Mouse (Mus musculus) right cerebral cortex, postnatal 25 days (tissue): ENCODE measurements at regions not wholly inside any gene's neighbourhood (a gene's known extent, or its start where the extent isn't known, plus 50 kb on each side); places are given as distances from the start of the nearest gene placed in this dataset.
A peak's percentile ranks its signal among the peaks of the same experiment; 100 is the strongest.
"Not testable (repeated sequence)": the region's sequence is repeated elsewhere in the genome, so short reads cannot be mapped to it uniquely, and the experiment has no call there.

ENCODE experiments used
- DNase-seq: peaks from one replicate; pipeline ENCODE4 v3.0.0; 2022

DNA sequence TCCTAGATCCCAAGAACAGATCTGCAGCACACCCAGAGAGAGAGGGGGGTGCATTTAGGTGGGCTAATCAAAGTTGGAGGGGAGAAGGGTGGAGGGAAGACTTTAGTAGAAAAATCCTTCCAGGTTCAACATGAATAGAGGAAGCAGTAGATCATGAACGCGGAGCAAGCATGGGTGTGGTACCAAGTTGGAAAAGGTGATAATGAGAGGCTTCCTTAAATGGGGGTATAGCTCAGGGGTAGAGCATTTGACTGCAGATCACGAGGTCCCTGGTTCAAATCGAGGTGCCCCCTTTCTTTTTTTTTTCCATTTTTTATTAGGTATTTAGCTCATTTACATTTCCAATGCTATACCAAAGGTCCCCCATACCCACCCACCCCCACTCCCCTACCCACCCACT lies 54.0 kb upstream of the Krba1 start:
- DNase-seq = not testable (repeated sequence)

DNA sequence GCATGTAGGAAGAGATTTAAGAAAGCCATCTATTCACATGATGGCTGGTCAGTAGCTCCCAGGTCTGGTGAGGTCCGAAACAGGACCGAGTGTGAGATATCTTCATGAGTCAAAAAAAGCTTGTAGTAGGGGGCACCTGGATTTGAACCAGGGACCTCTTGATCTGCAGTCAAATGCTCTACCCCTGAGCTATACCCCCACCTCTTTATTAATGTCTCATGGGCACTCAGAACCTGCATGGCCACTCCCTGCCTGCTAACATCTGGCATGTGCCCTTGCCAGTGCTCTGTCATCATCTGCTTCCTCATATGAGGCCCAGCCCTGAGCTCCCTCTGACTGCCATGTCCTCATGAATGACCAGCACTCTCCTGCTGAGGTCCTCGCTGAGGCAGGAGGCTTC lies 58.4 kb upstream of the Krba1 start:
- not testable (repeated sequence) for DNase-seq

DNA sequence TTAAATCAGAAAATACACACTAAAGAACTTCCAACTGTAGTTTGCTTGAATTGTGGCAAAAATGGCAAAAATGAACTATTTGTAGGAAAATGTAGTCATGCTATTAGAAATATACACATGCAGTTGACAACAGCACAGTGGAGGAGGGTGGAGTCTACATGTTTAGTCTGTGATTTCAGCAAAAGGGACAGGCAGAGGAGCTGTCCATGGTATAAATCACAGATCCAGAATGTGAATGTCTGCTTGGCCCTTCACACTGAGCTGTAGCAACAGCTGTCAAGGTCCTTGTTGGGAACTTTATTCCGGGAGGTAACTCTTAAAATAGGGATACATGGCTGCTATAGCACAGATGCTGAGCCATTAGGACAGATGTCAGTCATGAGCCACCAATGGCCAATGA lies 107.4 kb upstream of the Krba1 start:
- no peak for DNase-seq

DNA sequence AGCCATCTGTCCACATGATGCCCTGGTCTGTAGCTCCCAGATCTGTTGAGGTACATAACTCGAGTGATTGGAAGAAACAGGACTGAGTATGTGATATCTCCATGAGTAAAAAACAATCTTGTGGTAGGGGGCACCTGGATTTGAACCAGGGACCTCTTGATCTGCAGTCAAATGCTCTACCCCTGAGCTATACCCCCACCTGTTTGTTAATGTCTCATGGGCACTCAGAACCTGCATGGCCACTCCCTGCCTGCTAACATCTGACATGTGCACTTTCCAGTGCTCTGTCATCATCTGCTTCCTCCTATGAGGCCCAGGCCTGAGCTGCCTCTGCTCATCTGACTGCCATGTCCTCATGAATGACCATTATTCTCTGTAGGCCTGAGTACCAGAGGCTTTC lies 115.7 kb upstream of the Krba1 start:
- not testable (repeated sequence) for DNase-seq

DNA sequence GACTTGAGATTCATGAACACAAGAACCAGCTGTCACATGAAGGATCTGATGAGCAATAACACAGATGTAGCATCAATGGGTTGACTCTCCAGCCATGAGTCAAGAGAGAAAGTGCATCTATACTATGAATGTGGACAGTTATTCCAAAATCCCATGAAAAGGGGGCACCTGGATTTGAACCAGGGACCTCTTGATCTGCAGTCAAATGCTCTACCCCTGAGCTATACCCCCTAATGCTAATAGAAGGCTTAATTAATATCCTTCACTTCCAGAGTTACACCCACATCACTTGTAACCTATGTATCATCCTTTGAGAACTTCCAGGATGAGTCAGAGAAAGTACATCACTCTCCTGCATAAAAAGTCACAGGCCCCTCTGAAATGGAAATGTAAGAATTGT lies 133.8 kb upstream of the Krba1 start:
- DNase-seq = not testable (repeated sequence)

DNA sequence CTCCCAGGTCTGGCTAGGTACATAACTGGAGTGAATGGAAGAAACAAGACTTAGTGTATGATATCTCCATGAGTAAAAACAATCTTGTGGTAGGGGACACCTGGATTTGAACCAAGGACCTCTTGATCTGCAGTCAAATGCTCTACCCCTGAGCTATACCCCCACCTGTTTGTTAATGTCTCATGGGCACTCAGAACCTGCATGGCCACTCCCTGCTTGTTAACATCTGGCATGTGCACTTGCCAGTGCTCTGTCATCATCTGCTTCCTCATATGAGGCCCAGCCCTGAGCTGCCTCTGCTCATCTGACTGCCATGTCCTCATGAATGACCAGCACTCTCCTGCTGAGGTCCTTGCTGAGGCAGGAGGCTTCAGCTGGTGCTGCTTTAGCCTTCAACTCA lies 142.4 kb upstream of the Krba1 start:
- not testable (repeated sequence) for DNase-seq

DNA sequence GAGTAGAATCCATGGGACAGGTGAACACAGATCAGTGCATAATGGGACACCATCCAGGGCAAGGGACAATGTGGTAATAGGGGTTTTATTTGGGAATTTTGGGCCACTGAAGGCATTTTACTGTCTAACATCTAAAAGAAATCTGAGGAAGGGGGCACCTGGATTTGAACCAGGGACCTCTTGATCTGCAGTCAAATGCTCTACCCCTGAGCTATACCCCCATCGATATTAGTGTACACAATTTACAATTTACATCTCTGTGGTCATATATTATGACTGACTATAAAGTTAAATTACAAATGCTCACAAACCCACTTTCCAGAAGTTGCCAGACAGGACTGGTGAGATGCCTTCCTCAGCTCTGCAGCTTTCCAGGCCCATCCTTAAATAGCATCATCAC lies 143.4 kb upstream of the Krba1 start:
- DNase-seq = no peak

DNA sequence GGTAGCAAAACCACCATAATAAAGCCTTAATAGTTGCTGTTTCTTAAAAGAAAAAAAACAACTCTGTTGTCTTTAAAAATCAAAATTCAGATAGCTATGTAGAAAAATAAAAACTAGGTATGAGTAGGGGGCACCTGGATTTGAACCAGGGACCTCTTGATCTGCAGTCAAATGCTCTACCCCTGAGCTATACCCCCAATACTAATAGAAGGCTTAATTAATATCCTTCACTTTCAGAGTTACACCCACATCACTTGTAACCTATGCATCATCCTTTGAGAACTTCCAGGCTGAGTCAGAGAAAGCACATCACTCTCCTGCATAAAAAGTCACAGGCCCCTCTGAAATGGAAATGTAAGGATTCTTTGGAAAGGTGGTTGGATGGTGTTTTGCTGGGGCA lies 151.2 kb upstream of the Krba1 start:
- not testable (repeated sequence) for DNase-seq

DNA sequence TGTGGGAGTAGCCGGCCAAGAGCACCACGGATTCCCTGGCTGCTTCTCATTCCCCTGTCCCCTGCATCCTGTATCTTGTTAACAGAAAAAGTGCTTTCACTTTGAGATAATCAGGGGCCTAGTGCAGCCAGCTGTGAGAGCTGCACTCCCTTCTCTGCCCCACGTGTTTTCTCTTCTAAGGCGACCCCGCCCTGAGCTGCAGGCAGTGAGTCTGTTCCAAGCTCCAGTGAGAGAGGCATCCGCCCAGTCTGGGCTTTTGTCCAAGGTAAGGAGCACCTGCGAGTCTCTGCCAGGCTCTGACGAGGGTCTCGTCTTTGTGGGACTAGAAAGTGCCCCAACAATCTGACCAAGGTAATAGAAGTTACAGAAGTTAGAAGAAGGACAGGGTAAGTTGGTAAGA lies 141.0 kb upstream of the Zfp746 start:
- DNase-seq = no peak

DNA sequence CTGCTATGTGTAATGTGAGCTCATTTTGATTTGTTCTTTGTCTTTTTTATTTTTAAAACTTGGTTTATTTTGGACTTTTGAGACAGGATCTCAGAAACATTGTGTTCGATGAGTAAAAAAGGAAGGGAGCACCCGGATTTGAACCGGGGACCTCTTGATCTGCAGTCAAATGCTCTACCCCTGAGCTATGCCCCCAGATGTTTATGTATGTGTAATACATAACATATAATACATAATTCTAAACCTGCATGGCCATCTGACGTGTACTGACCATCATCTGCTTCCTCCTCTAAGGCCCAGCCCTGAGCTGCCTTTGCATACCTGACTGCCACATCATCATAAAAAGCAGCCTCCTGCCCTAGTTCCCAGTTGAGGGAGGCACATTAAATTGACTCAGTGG lies 137.8 kb upstream of the Zfp746 start:
- DNase-seq = no peak

DNA sequence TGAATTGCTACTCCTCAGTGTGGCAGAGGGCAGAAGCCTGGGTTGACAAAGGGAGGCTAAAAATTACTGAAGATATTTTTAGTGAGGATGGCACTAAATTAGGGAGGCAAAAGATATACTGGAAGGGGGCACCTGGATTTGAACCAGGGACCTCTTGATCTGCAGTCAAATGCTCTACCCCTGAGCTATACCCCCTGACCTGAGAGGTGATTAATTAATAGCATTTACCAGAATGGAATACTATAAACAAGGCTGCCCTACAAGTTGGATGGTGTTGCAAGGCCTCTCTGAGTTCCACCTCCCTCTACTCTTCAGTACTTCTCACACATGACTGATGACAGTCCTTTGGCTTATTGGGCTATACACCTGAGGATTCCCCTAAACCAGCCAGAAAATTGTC lies 136.6 kb upstream of the Zfp746 start:
- no peak for DNase-seq

DNA sequence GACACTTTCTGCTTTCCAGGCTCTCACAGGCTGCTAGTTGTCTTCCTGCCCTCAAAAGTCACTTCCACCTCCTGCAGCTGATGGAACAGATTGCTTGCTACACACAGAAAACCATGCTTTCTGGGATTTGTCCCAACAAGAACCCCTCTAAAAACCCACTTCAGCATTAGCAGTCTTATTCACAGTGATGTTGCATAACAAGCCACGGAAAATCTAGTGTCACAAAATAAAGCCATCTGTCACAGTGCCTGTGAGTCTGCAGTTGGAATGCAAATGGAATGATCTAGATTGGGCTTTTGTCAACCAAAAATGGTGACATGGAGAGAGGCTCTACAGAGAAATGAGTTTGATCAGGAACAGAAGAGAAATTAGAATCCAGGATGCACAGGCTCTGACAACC lies 135.4 kb upstream of the Zfp746 start:
- peak; percentile 18 for DNase-seq

DNA sequence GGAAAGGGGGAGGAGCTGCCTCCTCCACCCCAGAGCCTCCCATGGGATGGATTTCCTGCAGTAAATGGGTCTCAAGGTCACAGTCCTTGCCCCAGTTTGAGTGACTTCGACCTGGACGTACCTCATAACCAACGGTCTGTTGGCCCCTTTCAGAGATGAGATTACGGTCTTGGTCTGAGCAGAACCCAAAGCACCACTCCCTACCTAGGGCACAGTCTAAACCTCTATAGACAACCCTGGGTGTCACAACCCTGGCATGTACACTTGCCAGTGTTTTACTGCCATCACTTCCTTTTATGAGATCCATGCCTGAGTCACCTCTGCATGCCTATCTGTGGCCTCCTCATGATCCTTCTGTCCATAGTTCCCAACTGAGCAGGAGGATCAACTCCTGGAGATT lies 128.8 kb upstream of the Zfp746 start:
- no peak for DNase-seq

DNA sequence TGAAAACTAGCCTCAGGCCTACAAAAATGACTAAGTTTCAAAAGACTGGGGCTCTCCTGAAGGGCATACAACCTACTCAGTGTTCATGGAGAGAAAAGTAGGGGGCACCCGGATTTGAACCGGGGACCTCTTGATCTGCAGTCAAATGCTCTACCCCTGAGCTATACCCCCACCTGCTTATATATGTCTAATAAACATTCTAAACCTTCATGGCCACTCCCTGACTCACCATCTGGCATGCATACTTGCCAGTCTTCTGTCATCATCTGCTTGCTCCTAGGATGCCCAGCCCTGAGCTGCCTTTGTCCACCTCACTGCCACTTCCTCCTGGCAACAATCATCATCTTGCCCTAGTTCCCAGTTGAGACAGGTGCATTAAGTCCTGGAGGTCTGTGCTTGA lies 123.3 kb upstream of the Zfp746 start:
- DNase-seq = no peak

DNA sequence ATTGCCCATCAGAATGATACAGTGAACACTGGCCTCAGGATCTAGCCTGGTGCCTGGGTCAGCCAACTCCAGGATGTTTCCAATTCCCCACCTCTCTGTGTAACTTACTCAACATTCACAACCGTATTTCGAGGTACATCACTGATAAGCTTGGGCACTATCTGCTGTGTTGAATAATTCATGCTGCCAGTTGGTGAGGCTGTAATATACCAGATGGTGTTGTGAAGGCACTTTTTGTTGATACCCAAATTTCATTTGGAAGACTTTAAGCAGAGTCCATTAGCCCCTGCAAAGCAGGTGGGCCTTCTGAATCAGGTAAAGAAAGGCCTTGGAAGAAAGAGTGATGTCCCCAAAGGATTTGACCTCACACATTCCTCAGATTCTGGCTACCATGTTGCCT lies 122.7 kb upstream of the Zfp746 start:
- no peak for DNase-seq

DNA sequence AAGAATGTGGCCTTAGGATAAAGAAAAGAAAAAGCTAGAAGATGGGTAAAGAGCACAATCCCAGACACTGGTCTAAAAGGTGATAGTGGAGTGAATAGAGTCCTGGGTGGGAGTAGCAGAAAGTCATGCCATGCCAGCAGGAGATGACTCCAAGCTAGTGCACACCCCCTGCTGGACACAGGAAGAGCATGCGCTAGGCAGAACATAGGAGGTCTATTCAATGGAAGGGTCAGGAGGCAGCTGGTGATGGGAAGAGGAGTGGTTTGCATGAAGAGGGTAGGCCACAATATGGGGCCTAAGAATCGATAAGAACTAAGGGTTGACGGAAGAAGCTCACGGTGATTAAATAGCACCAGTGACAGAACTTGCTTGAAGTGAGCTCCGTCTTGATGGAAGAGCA lies 119.3 kb upstream of the Zfp746 start:
- DNase-seq = no peak

DNA sequence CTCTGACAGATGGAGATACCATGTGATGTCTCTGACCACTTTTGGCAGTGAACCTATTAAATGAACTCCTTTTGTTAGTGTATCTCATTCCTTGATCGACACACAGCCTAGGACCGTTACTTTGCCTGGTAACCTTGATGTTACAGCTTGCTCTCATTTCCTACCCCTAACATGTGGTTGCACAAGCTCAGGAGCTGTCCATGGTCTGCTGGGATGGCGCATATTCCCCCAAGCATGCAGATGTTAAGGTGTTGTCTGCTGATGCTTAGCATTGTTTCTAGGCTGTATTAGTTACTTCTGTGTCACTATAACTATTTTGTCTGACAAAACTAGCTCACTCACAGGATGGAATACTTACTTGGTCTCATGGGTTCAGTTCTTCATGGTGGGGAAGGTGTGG lies 113.6 kb upstream of the Zfp746 start:
- no peak for DNase-seq

DNA sequence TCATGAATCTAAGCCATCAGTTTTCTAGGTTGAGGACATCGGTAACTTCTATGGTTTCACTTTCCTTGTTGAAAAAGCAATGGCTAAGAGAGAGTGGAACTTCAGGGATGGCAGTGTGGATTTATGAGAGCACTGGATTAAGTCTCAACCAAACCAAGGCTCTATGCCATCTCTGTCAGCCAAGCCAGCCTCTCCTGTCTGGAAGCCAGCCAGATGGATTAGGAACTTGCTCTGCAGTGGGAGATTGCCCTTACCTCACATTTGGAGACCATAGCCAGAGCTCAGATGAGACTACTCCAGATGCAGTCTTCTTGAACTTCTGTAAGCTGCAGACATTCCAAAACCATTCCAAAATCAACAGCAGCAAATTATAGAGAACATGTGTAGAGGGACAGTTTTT lies 112.4 kb upstream of the Zfp746 start:
- DNase-seq = no peak

DNA sequence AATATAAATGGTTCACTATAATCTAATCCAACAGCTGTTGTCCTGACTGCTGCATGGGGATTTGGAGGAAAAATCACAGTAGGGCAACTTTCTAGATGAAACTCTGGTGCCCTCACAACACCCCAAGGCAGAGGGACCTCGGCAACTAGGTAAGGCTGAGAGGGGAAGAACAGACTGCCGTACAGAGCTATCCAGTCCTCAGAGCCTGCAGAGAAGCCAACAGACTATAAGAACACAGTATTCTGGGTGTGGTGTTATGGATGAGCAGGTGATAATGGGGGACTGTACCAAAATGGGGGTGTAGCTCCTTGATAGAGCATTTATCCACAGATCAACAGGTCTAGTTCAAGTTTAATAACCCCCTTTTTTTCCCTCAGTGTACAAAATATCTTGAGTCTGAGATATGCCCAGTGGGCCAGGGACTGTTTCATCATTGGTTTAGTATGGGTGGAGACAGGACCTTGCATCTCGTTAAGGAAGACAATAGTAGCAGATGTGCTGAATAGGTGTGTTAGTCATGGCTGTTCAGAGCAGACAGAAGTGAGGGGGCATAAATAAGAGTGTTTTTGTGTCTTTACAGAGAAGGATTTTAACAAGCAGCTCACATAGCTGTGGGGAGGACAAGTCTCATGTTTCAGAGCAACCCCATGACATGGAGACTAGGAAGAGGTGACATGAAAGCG lies 111.4 kb upstream of the Zfp746 start:
- no peak for DNase-seq

DNA sequence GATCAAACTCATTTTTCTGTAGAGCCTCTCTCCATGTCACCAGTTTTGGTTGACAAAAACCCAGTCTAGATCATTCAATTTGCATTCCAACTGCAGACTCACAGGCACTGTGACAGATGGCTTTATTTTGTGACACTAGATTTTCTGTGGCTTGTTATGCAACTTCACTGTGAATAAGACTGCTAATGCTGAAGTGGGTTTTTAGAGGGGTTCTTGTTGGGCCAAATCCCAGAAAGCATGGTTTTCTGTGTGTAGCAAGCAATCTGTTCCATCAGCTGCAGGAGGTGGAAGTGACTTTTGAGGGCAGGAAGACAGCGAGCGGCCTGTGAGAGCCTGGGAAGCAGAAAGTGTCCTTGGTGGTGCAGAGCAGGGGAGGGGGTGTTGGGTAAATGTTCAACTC lies 102.0 kb upstream of the Zfp746 start:
- DNase-seq = not testable (repeated sequence)

DNA sequence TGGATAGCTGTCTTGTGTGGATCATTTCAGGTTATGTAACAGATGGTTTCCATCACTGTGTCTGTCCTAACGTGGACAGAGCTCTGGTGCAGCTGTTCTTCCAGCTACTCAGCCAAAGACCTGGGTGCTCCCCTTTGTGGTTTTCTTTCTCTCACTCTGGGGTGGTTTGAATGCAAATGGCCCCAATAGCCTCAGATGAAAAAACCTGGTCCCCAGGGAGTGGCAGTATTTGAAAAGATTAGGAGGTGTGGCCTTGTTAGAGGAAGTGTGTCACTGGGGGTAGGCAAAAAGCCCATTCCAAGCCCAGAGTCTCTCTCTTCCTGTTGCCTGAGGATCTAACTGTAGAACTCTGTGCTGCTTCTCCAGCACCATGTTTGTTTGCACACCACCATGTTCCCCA lies 98.9 kb upstream of the Zfp746 start:
- no peak for DNase-seq

DNA sequence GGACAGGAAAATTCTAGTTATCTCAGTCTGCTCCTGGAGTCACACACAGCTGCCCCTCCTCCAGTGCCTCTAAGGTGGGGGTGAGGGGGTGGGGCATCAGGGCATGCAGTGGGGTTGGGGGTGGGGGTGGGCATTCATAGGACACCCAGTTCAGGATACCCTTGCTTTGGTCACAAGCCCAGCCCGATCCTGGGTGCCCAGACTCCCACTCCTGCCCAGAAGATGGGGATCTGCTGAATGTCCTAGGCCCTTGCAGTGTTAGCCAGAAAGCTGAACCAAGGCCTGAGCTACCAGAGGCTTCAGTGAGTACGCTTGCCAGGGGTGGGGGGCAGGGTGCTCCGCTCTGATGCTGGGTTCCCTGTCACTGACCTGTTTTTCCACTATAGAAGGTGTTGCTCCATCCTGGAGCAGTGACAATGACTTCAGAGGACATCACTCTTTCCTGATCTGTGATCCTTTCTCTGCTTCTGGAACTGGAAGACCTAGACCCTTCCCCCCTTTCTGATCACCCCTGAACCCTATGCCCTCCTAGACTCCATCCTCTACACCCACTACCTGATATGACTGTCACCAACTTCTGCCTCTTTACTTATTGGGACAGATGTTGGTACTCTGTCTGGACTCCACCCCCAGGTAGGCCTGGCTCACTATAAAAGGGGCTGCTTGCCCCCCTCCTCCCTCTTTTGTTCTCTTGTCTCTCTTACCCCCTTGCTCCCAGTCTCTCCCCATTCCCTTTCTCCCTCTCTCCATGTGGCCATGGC lies 92.1 kb upstream of the Zfp746 start:
- DNase-seq = no peak

DNA sequence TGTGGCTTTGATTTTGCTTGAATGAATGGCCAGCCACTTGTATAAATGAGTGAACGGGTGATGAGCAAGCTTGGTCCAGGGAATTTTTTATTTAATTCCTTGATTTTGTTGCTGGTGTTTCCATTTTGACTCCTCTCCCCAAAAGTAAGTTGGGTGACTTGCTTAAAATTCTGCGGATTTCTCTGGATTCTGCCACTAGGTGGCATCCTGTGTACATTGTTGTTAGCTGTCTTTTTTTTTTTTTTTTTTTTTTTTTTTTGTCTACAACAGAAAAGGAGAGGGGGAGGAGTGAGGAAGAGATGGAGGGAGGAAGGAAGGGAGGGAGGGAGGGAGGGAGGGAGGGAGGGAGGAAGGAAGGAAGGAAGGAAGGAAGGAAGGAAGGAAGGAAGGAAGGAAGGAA lies 91.5 kb upstream of the Zfp746 start:
- DNase-seq = peak; percentile 37

DNA sequence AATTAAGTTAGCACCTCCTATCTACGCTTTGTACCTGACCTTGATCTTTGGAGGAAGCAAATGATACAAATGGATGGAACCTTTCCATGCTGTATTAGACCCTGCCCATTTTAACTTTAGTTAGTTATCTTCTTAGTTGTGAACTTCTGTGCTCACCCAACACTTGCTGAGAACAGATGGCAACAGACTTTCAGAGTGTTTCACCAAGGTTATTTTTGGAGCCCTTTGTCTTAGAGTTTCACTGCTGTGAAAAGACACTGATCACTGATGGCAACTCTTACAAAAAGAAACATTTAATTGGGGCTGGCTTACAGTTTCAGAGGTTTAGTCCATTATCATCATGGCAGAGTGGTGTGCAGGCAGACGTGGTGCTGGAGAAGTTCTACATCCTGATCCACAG lies 88.8 kb upstream of the Zfp746 start:
- DNase-seq = no peak

DNA sequence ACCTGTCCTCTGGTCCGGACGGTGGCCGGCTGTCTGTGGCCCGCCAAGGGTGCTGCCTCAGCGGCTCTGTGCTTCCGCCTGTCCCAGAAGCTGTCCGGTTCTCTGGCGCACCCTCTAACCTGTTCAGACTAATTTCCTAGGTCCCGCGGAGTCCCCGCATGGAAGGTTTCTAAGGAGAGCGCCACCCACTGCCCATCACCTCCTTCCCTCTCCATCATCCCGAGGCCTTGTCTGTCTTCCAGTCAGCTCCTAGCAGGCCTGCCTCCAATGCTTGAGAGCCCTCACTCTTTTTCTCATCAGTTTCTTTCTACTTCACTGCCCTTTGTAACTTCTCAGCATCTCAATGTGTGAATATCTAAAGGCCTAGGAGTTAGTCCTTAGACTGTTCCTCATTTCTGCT lies 86.4 kb upstream of the Zfp746 start:
- DNase-seq = not testable (repeated sequence)
